Mouse (Mus musculus) C2C12 (cell line): ENCODE measurements around the gene Canx.

Experiments used
- CTCF ChIP-seq: IDR thresholded peaks from one replicate; pipeline ENCODE4 v1.5.1; 2011; ENCODE audit not compliant: control insufficient read depth, insufficient read depth, insufficient read length
- FOSL1 ChIP-seq: IDR thresholded peaks from one replicate; pipeline ENCODE4 v1.8.0; 2011; ENCODE audit warnings: mild to moderate bottlenecking, low read length; ENCODE audit not compliant: poor library complexity, insufficient read depth, severe bottlenecking
- USF1 ChIP-seq: IDR thresholded peaks from one replicate; pipeline ENCODE4 v1.6.1; 2011; ENCODE audit warnings: low read depth, mild to moderate bottlenecking, control low read depth, moderate library complexity

- TF ChIP-seq CTCF (no peak), USF1 (no peak), FOSL1 (no peak)
These were observed 50.4 kb downstream of the Canx start for GRCm38 (mm10) chr11:50275077-50275476.
